Mouse (Mus musculus): ENCODE measurements around the gene Ilf3. TPM values are rescaled to one million over a fixed set of nuclear protein-coding genes. Genes with fewer than 3 reads are reported as not detected.

Ilf3 gene
- total RNA-seq, 2 experiments from 2014 or later = 54.4 to 67.4 TPM

GRCm38 (mm10) chr9:21439456-21439855 is 71.8 kb downstream of the Ilf3 start:
- no peak for DNase-seq

DNA sequence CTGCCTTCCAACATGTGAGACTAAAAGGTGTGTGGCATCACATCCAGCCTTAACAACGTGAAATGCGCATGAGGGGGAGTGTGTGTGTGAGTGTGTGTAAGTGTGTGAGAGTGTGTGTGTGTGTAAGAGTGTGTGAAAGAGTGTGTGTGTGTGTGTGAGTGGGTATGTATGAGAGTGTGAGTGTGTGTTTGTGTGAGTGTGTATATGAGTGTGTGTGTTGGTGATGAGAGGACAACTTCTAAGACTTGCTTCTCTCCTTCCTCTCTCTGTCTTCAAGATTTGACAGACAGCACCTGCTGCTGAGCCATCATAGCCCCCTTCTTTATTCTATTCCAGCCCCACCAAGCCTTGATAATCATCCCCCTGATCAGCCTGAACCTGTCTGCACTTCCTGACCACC is 72.2 kb downstream of the Ilf3 start:
- no peak for DNase-seq

- DNase-seq = no peak
Observed at GRCm38 (mm10) chr9:21440387-21440786, 72.7 kb downstream of the Ilf3 start.

GRCm38 (mm10) chr9:21443853-21444252 is 76.2 kb downstream of the Ilf3 start:
- DNase-seq = no peak

DNA sequence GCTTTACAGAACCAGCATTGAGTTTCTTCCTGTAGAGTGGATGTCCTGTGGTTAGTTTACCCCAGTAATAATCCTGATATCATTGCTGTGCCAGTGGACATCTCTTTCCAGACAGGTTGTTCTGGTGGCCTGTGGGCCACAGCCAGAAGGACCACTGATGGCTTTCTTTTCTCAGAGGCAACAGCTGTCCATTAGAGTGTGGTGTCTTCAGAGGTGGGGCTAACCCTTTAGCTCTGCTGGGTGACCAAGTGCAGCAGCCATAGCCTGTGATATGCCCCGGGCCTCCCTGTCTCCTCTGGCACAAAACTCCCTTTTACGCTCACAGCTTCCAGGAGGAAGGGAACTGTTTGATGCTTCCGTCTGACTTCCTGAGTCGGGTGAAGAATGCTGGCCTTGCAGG is 76.9 kb downstream of the Ilf3 start:
- DNase-seq = no peak

GRCm38 (mm10) chr9:21445081-21445744 is 77.5 kb downstream of the Ilf3 start:
- DNase-seq = no peak

DNA sequence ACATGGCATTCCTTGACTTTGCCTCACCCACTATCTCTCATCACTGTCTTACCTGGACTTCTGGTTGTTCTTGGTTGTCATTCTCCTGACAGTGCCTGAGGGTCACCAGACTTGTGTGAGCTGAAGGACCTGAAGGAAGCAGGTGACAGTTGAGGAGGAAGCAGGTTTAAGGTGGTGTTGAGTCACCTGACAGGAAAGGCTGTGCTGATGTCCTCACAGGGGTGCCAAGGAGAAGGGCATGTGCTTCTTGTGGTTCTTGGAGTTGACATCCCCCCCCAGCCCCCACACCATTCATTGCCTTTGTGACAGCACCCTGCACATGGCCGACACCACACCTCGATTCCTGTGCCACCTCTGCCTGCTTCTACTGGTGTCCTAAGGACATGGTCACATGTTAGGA is 80.1 kb downstream of the Ilf3 start:
- DNase-seq = no peak

DNA sequence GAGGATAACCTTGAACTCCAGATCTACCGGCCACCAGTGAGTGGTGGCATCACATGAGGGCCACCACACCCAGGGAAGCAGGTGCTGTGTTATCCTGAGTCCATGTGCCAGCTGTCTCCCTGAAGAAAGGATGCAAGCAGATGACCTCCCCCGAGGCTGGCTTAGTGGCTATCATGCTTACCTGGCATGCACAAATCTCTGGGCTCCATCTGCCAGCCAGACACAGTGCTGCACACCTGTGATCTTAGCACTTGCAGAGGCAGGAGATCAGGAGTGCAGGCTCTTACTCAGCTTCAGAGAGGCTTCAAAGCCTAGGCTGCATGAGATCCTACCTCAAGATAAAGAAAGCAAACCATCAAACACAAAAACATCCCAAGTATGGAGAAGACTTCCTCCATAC is 82.0 kb downstream of the Ilf3 start:
- no peak for DNase-seq

GRCm38 (mm10) chr9:21450270-21450669 is 82.6 kb downstream of the Ilf3 start:
- no peak for DNase-seq

DNA sequence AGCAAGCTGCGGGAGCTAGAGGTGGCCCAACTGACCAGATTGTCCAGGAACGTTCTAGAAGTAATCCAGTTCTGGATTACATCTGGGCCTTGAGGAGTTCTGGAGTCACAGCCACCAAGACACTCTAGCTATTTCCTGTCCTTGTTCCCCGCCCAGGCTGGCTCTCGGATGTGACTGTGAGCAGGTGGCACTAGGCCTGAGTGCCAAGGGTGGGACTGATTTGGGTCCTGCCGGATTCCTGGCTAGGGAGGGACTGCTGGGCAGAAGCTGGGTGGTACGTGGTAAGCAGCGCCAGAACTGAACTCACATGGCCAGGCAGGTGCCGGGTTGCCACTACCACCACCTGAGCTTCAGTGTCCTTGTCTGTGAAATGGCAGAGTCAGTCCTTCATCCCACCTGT is 83.7 kb downstream of the Ilf3 start:
- no peak for DNase-seq

DNA sequence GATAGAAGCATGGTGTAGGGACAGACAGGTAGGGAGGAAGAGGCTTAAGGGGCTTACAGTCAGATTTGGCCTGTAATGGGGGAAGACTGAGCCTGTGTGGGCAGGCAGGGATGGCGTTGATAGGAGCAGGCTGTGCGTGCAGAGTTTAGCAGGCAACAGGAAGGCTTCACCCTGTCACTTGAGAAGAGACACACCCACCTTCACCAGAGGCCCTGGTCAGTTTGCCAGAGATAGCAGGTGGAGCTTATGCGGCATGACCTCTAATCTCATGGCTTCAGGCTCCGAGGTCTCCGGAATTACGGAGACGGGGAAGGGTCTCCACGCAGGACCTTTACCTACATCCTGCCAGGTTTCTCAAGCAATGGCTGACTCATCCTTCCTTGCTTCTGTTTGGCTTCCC is 84.2 kb downstream of the Ilf3 start:
- DNase-seq = no peak

DNA sequence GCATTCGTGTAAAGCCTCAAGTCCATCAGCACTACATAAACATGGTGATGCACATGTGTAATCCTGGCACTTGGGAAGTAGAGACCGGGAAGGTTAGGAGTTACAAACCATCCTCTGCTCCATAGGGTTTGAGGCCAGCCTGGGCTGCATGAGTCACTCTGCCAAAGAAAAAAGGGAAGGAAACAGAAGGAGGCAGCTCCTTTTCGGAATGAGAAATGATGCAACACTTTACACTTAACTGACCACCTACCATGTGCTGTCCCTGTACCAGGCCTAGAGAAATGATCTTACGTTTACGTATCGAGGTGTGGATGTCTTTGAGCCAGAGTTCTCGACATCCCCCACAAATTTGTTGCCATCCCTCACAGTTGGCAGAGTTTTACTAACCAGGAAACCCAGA is 85.3 kb downstream of the Ilf3 start:
- DNase-seq = no peak

- DNase-seq = no peak
Observed at GRCm38 (mm10) chr9:21453459-21453858, 85.8 kb downstream of the Ilf3 start.

- DNase-seq = no peak
Observed at GRCm38 (mm10) chr9:21454556-21454955, 86.9 kb downstream of the Ilf3 start.

Other genes starting within 250 kb of the Ilf3 start
- gene Tyk2, start 236.6 kb upstream of the Ilf3 start, total RNA-seq (2021) = 10 to 100 TPM; 12.5 to 18.6 TPM
- gene Cdc37, start 217.9 kb upstream of the Ilf3 start, total RNA-seq (2021) = 100 to 1,000 TPM; 155 to 160 TPM
- gene Pde4a, start 202.2 kb upstream of the Ilf3 start, total RNA-seq (2021) = 10 to 100 TPM; 22.7 to 31.5 TPM
- gene Keap1, start 128.5 kb upstream of the Ilf3 start, total RNA-seq (2021) = 10 to 100 TPM; 39.4 to 45.8 TPM
- 1 to 10 TPM; 1.4 to 1.7 TPM for gene S1pr5, start 119.4 kb upstream of the Ilf3 start, total RNA-seq (2021)
- 10 to 100 TPM; 45.4 to 48.1 TPM for gene Atg4d, start 102.6 kb upstream of the Ilf3 start, total RNA-seq (2021)
- 10 to 100 TPM; 28.8 to 38.4 TPM for gene Kri1, start 79.9 kb upstream of the Ilf3 start, total RNA-seq (2021)
- gene Cdkn2d, start 76.5 kb upstream of the Ilf3 start, total RNA-seq (2021) = 10 to 100 TPM; 16.8 to 23.8 TPM
- gene Ap1m2, start 55.5 kb upstream of the Ilf3 start, total RNA-seq (2021) = under 1 TPM in 1 of 2 experiments, not detected in 1; 0.15 TPM
- 10 to 100 TPM; 48.3 to 63.4 TPM for gene Slc44a2, start 47.2 kb upstream of the Ilf3 start, total RNA-seq (2021)
- gene Qtrt1, start 44.0 kb downstream of the Ilf3 start, total RNA-seq (2021) = 10 to 100 TPM; 14.8 to 21.1 TPM
- gene Dnm2, start 57.0 kb downstream of the Ilf3 start, total RNA-seq (2021) = 10 to 100 TPM; 79.1 to 94.7 TPM
- 10 to 100 TPM; 30.3 to 30.4 TPM for gene Tmed1, start 142.4 kb downstream of the Ilf3 start, total RNA-seq (2021)
- gene AB124611, start 158.3 kb downstream of the Ilf3 start, total RNA-seq (2021) = 1 to 10 TPM; 4.2 to 4.7 TPM
- 10 to 100 TPM; 45.1 to 65.4 TPM for gene Carm1, start 179.0 kb downstream of the Ilf3 start, total RNA-seq (2021)
- gene Timm29, start 224.9 kb downstream of the Ilf3 start, total RNA-seq (2021) = 10 to 100 TPM; 46.3 to 48.3 TPM
- gene Yipf2, start 225.0 kb downstream of the Ilf3 start, total RNA-seq (2021) = 10 to 100 TPM; 22.9 to 25.1 TPM
- 10 to 100 TPM; 58.7 to 64.8 TPM for gene Smarca4, start 248.3 kb downstream of the Ilf3 start, total RNA-seq (2021)

Data from adrenal gland, postnatal 10 days (tissue).